Mouse (Mus musculus) embryo, embryonic 11 days (tissue): ENCODE measurements at regions not wholly inside any gene's neighbourhood (a gene's known extent, or its start where the extent isn't known, plus 50 kb on each side); places are given as distances from the start of the nearest gene placed in this dataset.

Source experiments
- DNase-seq: peaks from one replicate; pipeline ENCODE4 v3.0.0-alpha.2; 2015

DNA sequence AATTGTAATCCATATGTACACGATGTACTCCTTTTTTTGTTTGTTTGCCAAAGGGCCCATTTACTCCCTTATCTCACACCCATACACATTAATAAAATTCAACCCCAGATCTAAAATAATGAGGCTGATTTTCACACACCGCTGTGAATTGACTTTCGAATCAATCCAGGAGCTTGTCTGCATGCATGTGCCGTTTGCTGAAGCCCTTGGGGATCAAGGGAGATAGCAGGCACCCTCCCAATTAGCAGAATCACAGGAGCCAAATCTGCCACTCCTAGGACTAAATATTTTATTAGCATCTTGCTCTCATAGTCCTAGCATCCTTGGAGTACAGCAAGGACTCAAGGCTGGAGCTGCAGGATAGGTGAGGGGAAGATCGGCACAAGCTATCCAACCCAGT is 520.0 kb upstream of the Mpdz start:
- DNase-seq, result no peak

DNA sequence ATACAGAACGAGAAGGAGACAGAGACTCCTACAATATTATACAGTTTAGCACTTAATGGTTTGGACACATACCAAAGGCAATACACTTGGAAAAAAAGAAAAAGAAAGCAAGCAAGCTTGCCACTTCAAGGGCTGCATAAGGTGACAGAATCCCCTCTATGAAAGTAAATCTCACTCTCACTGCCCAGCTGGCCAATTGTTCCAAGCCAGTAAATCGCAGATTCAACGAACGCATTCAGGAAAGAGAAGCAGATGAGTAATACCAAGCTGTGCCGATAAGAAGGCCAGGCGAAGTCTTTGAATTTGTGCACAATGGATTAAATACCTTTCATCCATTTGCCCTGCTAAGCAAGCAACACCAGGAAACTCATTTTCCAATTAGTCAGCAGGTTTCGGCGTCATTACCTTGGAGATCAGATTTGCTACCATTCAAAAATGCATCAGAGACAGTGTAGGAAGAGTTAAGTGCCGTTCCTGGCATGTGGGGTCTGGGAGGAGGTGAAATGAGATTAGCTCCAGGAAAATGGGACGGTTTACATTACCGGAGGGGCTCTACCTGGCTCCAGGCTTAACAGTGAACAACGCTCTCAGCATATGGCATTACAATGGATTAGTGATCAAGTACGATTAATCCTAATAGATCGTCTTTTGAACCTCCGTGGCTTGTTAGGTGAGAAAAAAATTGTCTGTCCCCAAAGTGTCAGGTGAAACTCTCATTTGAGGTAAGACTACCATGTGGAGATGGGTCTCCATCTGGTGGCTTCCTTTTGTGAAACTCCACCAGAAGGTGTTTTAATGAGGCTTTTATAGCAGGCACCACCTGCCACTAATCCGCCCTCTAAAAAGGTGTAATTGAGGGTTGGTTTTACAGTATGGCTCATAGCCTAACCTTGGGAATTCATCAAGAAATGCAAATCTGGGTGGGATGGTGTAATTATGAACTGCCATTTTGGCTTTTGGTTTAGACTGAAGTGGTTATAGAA is 518.2 kb upstream of the Mpdz start:
- DNase-seq, result no peak

DNA sequence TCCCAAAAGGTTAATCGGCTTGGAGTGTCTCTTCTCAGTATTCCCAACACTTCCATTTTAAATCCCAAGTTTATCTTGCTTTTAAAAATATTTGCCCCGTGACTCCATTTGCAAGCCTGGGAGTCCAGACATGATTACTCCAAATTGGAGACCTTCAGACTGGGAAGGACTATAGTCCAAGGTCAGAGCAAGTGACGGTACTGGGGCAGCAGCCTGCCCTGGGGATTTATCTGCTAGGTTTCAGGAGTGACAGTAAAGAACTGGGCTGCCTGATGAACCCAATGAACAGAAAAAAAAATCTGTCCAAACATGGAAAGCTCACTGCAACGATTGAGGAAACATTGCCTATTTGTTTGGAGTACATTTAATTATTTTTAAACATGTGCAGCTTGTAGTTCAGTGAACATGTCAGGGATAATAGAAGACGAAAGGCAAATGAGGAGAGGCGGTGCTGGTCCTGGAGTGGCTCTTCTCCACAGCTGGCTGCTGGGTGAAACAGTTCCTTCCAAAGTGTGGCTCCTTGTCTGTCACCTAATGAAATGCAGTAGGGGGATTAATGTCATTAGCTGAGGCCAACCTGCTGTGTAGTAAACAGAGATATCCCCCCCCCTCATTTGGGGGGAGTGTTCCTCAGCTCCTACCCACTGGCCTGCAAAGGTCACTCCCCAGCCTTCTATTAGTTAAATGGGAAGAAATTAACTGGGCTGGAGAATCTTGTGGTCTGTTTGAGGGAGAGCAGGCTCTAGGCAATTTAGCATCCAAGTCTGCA is 514.5 kb upstream of the Mpdz start:
- peak; percentile 32 for DNase-seq

DNA sequence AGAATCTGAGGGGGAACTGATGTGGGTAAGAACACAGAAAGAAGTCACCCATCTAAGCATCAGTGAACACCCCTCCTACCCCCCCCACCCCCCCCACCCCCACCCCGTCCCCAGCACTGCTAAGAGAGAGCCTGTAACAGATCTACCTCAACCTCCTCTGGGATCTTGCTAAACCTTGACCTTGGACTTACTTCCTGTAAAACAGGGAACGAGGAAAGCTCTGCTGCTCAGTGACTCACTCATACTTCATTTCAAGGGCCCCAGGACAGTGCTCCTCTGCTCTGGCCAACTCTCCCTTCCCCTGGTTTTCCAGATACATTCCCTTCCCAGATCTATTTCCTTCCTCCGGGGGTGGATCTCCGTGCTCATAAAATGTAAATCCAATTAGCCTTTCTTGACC is 510.4 kb upstream of the Mpdz start:
- DNase-seq, result no peak

DNA sequence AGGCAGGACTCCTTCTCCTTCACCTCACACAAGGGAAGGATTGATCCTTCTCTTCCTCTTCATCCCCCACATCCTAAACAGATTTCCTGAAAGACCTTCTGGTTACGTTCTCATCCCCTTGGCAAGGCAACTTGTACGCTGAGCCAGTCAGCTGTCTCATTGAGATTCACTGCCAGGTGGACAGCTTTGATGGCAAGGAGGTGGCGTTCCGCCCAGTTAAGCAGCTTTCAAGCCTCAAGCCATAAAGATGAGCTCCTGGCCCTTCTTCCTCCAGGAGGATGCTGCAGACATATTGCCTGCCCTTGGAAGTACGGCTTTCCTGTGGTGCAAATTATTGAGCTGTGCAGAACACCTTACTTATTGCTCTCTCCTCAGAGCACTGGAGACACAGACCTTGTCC is 494.8 kb upstream of the Mpdz start:
- no peak for DNase-seq

DNA sequence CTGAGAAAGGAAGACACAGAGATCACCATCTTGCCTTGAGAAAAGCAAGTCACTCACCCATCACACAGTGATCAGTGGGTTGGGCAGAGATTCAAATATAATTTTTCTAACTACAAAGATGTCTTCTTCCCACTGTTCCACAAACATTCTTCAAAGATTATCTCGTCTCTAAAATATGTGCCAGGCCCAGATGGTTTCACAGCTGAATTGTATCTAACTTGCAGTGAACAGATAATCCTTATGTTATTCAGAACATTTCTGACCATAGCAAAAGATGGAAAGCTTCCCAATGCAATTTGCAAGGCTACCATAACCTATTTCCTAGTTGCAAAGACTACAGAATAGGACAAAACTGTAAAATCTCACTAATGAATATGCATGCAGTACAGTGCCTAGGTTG is 488.3 kb upstream of the Mpdz start:
- no peak for DNase-seq

DNA sequence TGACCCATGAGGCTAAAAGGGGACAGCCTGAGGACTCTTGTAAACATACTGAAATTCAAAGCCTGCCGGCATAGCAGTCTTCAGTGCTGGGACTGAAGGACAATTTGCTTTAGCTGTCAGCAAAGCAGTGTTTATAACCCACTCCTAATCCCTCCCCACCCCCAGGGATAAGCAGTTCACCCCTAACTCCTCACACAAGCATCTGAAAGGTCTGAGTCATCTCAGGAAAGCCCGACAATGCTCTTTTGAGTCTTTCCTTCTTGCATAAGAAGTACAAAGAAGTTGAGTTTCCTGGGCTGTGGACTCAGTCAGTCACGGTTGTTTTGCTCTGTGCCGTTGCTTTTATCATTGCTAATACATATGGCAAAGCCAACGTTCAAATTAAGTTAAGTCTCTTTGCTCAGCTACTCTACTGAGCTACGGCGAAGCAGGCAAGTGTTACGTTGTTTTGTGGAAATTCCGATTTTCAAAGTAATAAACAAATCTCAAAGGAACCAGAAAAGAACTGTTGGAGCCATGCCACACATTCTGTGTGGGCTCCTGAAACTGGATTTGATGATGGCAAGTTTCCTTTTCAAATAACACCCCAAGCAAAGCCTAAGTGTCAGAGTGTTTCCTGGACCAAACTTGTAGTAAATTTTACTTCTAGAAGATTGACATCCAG is 486.1 kb upstream of the Mpdz start:
- peak; percentile 30 for DNase-seq

DNA sequence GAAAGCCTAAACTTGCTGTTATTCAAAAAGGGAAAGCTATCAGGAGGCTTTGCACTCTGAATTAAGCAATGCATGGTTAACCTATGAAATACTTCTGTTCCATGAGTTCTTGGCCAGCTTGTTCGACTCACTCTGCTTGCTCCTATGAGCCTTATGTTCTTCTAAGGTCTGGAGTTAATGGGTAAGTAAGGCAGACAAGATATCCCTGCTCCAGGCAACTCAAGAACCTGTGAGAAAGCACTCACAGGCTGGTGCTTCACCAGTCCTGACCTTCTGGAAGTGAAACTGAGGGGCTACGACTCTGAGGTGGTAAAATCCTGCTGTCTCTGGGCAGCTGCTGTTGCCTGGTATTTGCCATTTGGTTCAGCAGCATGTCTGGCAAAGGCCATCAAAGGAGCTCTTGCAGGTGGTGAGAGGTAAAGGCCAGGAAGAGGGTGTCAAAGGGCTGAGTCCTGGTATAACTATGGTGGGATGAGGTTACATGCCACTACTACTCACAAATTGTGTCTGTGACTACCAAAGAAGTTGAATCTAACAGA is 484.6 kb upstream of the Mpdz start:
- no peak for DNase-seq

DNA sequence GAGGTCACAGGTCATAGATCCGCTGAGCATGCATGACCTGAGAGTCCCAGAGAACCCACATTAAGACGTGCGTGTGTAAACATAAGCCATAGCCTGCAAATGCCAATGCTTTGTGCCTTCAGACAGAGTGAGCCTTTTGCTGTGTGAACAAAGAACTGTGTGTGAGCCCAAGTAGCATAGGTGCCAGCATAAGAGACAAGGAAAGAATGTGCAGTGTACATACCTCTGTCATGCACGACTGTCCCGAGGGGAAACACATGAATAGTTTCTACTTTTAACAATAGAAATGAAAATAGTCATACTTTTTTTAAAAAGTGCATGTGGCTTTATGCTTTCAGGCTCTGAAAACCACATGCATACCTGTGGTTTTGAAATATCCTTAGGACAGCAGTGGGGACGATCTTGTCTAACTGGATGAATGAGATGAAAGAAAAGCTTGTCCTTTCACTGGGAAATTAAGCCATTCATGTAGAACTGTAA is 484.1 kb upstream of the Mpdz start:
- DNase-seq, result no peak

DNA sequence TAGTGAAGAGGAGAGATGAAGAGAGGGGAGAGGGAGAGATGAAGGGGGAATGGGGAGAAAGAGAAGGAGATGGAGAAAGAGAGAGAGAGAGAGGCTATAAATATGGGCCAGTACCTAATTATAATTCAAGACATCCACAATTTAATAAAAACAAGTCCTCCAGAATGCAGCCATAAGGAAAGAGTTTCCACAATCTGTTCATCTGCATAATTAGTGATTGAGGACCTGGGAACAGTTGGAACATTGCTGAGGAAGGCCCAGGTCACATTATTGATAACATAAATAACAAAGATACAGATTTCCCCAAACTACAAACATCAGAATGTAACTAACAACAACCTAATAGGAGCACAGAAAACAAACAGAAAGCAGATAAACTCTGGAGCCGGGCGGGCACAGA is 483.0 kb upstream of the Mpdz start:
- DNase-seq, result no peak

DNA sequence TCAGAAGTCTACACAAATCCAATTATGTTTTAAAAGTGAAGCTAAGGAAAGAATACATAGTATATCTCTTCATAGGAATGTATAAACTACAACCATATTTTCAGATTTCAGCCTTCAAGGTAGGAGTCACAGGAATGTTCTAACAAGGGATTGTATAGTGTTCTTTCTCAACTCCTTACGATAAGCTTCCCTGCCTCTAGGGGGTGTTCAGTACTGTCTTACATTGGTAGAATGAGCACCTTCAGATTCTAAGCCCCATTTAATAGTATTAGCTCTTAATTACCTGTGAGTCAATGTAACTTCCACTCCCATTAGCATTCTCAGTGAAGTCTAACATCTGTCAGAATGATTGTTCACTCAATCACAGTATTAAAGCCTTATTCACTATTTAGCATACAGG is 481.5 kb upstream of the Mpdz start:
- DNase-seq, result no peak

DNA sequence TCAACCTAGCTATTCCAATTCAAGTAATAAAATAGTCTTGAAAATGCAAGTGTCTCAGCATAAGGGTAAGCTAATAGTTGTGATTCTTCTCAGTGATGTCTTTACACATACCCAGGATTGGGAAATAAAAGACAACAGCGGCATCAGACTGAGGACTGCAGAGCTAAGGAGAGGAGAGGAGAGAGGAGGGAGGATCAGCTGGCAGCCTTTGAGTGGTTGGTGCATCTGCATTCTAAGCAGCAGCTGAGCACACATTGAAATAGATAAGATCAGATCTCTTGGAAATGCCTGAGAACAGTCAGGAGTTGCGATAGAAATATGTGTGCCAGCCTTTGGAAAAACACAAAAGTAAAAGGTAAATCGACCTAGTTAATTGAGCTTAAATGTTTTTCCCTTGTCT is 480.3 kb upstream of the Mpdz start:
- no peak for DNase-seq

DNA sequence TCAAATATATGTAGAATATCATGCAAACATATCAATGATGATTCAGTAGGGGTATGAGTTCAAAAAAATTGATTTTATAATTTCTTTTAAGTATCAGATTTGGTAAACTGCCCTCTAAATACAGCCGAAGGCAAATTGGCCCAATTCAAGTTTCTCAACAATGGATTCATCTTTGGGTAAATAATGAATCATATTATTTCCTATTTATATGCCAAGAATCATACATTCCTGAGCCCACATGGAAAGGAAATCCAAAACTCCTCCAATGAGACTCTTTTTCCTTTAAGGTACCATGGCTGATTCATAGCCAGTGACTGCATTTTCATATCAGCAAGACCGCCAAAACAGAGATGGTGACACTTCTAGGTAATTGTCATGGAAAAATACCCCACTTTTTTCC is 472.4 kb upstream of the Mpdz start:
- no peak for DNase-seq

DNA sequence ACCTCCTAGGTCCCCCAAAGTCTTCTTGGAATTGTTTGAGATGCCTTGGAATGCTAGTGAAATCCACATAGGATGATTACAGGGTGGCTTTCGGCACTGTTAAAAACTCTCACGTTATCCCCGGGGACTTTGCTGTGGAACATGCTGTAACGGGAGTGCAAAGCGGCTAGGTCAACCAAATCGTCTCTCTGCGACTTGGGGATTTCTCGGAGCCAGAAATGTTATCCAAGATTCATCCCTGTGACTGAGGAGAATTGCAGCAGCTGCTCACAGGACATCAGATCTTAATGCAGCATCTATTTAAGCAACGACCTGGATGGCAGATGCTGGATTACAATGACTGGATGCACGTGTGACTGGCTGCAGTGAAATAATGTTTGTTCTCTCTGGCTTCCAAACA is 470.7 kb upstream of the Mpdz start:
- DNase-seq, result no peak

DNA sequence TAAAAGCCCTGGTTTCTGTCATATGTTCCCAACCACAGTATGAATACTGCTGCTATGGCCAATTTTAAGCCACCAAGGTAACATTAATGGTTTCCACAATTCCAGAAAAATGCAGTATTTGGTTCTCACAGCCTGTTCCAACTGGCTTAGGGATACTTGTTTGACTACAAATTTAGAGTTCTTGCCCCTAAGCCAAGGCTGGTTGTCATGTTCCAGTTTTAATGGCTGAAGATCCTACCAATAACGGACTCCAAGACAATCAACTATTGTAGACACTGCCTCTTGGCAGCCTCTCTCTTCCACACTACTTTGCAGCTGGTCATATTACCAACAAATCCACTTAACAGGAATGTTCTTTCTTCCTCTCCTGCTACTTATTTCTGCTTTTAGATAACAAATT is 470.0 kb upstream of the Mpdz start:
- DNase-seq, result no peak

DNA sequence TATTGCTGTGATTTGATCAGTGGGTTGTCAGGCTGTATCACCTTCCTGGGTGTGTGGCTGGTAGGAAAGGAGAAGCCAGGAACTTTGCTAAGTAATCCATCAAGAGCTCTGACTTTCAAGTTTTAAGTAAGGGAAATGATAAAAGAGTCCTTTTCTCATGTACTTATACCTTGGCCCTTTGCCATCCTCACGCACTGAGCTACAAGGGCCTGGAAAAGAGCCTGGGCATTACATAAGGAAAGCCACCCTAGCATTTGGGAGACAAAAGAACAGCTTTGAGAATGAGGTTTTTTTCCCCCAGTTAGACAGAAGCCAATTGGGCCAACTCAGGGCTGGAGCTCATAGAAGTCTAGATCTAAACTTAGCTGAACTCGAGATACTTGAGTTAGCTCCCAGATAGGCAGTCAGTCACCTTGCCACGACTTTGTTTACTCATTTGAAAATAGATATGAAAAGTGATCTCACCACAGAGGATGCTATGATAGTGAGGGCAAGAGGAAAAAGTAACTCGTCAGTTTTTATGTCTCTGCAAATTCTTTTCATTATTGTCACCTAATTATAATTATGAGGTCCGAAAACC is 457.4 kb upstream of the Mpdz start:
- DNase-seq, result no peak

DNA sequence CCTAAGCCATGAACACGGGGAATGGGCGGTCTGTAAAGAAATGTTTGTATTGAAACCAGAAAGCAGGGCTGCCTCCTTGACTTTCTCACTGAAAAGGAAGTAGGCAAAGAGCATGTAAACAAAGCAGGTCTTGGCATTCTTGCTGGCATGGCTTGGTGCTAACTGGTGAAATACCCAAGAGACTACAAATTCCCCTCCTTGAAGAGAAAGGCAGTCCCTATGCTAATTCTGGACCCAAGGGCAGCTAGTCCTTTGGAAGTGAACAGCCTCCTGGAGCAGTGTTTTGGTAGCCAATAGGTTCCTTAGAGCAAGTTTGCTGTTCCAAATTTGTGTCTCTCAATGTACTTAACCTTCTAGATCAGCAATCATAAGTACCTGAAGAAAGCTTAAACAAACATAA is 456.0 kb upstream of the Mpdz start:
- DNase-seq, result no peak

DNA sequence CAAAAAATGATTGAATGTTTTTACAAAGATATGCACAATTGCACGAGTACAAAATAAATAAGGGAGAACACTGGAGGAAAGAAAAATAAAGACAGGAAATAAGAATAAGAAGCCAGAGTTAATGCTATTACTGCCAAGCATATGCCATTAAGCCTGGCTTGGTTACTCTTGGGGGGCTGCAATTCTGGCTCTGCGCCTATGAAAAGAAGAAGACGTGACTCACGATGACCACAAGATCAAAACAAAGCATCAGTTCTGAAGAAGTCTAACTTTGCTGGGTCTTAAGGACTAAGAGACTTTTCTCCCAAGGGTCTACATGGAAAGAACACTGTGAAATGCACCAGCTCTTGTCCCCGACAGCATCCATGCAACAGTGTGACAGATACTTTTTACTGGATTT is 454.8 kb upstream of the Mpdz start:
- no peak for DNase-seq

DNA sequence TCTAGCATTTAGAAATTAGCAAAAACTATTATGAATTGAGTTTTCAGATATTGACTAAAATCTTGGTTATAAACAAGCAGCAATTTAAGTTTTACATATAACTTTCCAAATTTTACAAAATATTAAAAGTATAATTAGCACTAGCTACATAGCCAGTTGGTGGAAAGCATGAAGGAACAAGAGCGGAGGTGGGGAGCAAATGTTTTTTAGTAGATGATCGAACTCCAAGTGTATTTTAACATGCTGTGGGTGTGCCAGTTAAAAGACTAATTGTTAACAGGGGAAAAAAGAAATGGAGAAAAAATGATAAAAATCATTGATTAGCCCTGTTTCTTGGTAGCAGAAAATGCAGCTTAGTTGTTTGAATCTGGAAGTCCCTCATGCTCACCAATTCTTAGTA is 426.3 kb upstream of the Mpdz start:
- DNase-seq, result no peak

DNA sequence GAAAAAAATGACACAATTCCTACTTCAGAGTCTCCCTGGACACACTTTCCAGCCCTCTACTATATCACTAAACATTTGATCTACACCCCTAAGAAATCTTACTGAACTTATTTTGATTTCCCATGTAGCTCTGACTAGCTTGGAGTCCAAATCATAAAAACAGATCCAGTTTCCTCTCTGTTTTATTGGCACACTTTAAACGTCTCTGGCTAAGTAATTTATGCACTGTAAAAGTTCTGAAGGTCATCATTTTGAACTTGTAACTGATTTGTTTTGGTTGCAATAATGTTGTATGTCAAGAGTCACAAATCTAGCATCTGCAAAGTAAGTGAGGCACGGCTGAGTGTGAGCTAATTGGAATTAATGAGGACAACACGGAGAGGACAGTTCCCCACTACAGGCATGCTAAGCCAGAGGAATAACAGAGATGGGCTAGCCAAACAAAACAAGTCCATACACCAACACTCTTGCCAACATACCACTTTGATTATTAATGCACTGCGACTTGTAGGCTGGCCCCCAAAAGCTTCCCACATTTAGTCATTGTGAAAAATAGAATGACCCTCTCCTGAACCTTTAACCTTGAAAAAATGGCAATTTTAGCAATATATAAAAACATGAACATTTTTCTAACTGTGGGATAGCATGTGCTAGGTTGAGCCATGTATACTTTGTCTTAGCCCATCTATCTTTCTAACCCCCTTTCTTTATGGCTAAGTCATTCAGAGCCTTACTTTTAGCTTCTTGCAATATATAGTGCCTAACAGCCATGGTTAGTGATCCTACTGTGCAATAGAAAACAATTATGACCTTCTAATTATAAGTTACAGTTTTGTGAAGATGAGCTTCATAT is 399.3 kb upstream of the Mpdz start:
- DNase-seq, result no peak

DNA sequence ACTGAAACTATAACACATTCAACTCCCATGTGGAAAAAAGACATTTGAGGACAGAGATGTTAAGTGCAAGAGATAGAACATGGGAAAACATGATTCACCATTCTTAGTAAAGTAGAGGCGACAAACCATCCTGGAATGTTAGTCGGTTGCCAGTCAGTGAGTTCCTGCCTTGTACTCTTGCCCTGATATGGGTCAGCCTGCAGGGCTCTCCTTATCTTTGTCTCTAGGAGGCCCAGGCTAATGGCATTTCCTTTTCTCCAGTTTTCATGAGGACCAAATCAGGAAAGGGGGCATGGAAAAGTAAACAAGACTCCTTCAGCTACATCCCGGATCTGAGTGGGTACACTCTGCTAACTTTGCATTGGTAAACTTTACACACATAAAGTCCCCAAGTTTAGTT is 387.4 kb upstream of the Mpdz start:
- DNase-seq, result no peak

DNA sequence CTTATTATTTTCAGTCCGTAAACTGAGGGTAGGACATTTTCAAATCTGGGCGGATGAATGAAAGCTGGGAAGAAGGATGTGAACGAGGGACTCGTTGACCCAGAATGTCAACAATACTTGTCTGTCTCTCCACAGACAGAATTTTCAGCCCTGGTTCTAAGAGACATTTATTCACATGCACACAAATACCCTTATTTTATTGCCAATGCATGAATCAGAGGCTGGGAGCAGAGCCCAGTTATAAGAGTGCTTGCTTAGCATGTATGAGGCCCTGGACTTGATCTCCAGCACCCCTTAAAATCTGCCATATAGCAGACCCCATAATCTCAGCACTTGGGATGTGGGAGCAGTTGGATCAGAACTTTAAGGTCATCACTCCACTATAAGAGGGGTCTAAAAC is 384.8 kb upstream of the Mpdz start:
- DNase-seq, result no peak
